Mouse (Mus musculus) heart, postnatal 0 days (tissue): ENCODE measurements around the gene Bscl2.

ENCODE experiments used
- CTCF ChIP-seq: IDR thresholded peaks from 2 replicates; pipeline ENCODE4 v1.5.1; 2016; ENCODE audit warnings: antibody characterized with exemption, control low read depth, low read depth
- EP300 ChIP-seq: IDR thresholded peaks from 2 replicates; pipeline ENCODE4 v1.6.1; 2016; ENCODE audit warnings: antibody characterized with exemption, low read depth

GRCm38 (mm10) chr19:8798947-8799315 is 38.3 kb upstream of the Bscl2 start:
- TF ChIP-seq CTCF (no peak), EP300 (no peak)
